Mouse (Mus musculus) yolk sac, embryonic 10.5 days (tissue): ENCODE results near the gene Ebf1.

Source experiments
- DNase-seq: peaks from one replicate; pipeline ENCODE4 v3.0.0-alpha.2; 2017; ENCODE audit warnings: low spot score

Gene Ebf1

DNA sequence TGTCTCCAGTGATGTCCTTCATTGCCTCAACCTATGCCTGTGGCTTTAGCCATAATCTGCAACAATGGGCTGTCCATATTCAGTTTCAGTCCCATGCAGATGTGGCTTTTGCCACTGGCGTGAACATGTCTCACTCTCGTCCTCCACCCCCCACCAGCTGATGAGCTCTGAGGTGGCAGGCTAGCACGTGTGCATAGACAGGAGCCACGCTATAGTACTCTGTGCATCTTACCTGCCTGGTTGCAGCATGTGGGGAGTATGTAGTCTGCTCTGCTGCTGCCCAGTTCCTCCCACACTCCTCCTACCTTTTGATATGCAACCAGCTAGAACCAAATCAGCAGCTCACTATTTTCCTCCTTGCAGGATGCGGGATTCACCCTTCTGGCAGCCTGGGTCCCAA is 408.9 kb downstream of the Ebf1 start:
- DNase-seq: no peak

DNA sequence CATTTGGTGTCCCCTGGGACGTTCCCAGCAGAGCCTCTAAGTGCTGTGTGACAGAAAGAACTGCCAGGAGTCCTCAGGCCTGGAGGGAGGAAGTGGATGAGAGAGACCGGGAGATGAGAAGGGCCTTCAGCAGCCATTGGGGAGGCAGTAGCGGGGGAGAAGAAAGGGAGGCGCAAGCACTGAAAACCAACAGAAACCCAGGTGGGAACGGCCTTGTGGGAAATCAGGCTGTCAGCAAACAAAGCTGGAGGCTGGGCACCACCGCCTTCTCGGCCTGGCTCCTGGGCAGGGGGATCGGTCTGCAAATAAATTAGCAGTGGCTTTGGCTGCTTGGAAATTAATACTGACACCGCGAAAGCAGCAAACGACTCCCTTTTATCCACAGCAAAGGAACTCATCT is 409.6 kb downstream of the Ebf1 start:
- no peak for DNase-seq

DNA sequence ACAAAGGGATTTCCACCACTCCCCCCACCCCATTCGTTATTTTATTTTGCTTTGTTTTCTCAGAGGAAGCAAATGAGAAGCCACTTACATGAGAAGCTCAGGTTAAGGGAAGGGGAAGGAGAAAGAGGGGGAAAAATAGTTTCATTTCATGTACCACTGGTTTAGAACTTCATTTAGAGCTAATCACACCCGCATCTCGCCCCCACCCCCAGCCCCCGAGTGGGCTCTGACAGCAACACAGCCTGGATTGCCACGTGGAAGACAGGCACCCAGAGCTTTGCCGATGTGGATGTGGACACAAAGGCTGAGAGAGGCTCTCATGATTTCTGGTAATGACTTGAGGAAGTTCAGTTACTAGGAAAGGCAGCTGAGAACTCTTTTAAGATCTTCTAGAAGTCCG is 410.0 kb downstream of the Ebf1 start:
- no peak for DNase-seq

DNA sequence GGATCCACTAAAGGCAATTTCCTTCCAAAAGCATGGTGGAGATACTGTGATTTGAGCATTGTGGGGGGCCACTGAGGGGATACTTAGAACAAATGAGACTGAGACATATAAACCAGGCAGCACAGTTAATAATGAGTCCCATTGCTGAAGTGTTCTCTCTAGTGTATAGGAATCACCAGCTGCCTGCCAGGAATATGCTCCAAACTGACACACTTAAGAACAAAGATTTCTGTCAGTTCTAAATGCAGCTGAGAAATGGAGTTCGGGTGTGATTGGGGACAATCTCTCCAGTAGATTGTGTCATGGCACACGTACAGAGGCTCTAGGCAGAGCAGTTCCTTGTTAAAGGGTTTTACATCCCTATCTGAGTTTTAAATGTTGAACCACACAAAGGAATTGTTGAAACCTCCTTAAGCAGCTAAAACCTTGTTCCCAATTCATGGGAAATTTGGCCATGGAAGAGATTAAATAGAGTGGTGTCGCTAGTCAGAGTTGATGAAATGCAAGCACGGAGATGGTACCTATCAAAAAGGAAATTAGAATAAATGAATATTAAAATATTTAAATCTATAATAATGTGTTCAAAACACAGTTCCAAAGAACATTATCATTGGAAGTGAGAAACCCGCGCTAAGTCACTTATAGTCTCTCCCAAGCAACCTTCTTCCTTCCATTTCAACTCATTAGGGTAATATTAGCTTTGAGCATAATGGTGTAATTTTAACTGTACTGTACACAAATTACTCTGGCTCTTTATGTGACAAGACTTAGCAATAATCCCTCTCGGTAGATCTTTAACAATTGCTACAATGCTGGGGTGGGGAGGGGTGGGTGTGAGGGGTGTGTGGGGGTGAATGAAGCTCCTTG is 438.9 kb downstream of the Ebf1 start:
- no peak for DNase-seq
